Mouse (Mus musculus): ENCODE results near the gene Plcg2.

- TF ChIP-seq CTCF (IDR thresholded peaks at IDR 0.05; ENCODE audit: low read depth), result no peak
- TF ChIP-seq EP300 (IDR thresholded peaks at IDR 0.05; ENCODE audit: low read depth), result no peak
These were observed 39.7 kb downstream of the Plcg2 start for GRCm38 (mm10) chr8:117537751-117538150.

Measured in liver, postnatal 0 days (tissue).